Mouse (Mus musculus): ENCODE data around the gene Prok1.

Prok1 gene

DNA sequence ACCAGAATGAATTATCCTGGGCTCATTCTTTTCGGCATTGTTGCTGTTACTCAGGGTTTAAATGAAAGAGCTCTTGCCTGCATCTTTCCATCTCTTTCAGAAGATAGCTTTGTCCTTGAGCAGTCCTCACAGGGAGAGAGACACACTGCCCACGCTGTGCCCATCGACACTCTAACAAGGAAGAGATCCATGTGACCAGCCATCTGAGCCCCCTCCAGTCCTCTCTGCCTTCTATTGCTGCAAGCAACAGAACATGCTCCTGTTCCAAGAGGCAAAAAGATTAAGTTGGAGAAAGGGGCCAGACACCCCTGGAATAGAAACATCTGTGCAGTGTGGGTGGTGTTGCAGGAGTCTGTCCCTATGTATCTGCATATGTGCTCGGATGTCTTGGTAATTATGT lies 52.5 kb downstream of the Prok1 start:
- no peak for DNase-seq (ENCODE audit: low spot score)

DNA sequence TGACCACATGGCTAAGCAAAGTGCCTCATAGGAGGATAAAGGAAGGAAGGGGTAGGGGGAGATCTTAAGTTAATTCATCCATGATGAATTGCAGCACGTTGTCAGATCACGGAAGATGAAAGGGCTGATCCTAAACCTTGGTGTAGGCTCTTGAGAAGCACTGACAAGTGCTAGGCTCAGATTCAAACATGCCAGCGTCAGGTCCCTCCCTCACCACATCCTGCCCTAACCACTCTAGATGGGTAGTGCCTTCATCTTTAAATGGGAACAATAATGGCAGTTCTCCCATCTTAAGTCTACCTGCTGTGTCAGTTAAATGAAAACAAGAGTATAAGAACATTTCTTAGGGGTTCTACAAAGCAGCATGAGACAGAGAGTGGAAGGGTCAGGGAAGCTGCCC lies 53.9 kb downstream of the Prok1 start:
- DNase-seq (ENCODE audit: low spot score): no peak

DNA sequence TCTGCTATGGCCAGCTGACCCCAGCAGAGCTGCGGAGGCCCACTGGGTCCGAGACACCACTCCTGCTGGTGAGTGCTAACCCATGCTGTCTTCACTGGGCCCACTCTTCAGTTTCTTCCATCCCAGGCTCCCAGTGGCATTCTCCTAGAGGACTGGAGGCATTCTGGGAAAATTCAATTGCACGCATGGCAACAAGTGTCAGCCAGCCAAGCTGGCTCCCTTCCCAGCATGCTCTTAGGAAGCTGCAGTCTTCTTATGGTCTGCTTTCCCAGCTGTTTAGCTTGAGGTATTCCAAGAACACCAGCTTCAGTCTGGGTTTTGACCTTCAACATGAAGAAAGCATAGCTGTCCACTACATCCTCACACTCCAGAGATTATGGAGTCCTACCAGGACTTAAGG lies 56.3 kb downstream of the Prok1 start:
- DNase-seq (ENCODE audit: low spot score): no peak
